Mouse (Mus musculus): ENCODE data around the gene Tjap1.

The Tjap1 gene

DNA sequence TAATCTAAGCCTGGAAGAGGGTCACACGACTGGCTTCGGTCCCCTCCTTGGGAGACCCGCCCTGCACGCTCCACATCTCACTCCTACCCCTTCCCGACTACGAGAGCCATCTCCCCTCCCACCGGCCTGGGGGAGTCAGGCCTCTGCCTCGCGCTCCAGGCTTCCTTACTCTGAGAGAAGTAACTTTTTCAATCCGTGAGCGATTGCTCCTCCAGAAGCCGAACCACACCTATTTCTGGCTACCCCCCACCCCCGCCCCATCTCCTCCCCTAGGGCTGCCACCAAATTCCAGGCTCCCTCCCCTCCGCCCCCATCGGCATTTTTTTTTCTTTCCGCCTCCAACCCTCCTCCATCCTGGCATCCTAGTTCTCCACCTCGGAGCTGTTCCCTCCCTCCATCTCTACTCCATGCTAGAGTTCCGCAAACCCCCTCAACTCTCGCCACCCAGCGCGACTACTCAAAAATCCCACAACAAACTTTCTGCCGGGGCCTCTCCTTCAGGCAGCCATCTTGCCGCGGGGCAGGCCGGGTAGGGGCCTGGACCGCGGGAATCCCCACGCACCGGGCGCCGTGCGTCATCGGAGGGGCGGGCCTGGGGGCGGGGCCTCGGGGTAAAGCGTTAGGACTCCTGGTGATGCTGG is at the start of gene Tjap1:
Gene Tjap1, minus strand, starts transcription at position 544 of the 641 bp plus-strand sequence.
- peak; percentile 79 for DNase-seq

GRCm38 (mm10) chr17:46328723-46329122 is 45.9 kb upstream of the Tjap1 start:
- no peak for DNase-seq

DNA sequence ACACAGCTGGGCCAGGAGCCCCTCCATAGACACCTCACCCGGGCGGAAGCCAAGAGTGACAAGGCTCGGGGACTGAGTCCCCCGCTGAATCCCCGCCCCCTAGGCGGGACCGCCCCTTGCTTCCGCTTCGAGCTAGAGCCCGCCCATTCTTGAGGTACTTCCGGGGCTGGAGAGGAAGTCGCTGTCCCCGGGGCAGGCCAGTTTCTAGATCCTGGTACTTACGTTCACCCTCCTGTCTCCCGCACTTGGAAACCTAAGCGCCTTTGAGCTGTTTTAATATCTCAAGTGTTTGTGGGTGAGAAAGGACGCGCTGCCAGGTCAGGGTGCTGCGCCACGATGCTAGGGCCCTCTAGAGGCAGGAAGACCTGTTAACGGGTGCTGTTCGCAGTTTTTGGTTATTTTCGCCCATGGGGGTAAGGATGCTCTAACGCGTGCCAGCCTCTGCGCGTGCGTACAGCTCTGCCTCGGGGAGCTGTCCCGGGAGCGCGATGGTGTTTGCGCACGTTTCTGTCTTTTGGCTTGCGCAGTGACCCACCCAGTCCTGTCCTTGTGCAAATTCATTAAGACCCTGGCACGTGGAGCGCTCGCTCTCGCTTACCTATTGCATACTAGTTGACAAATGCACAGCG is 45.2 kb upstream of the Tjap1 start, which contains the start of gene Abcc10:
Gene Abcc10, minus strand, starts transcription at position 447 of the 629 bp plus-strand sequence.
- peak; percentile 95 for DNase-seq

- DNase-seq: no peak
These were observed 44.6 kb upstream of the Tjap1 start for GRCm38 (mm10) chr17:46327413-46327905.

- no peak for DNase-seq
These were observed 39.4 kb upstream of the Tjap1 start for GRCm38 (mm10) chr17:46322046-46322823.

GRCm38 (mm10) chr17:46320492-46320891 is 37.7 kb upstream of the Tjap1 start:
- DNase-seq: peak; percentile 42

DNA sequence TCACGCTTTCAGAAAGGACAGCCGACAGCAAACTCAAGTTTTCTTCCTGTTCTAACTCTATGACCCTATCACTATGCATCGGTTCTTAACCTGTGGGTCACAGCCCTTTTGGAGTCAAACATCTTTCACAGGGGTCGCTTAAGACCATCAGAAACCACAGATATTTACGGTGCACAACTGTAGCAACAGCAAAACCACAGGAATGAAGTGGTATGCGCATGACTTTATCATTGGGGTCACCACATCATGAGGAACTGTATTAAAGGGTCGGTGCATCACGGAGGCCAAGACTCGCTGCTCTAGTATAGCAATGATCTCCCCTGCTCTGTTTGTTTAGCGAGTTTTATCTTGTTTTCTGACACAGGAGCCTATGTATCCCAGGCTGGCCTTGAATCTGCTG is 33.0 kb upstream of the Tjap1 start:
- no peak for DNase-seq

- no peak for DNase-seq
These were observed 30.4 kb upstream of the Tjap1 start for GRCm38 (mm10) chr17:46313135-46313715.

- no peak for DNase-seq
These were observed 27.7 kb upstream of the Tjap1 start for GRCm38 (mm10) chr17:46310515-46310914.

GRCm38 (mm10) chr17:46309835-46310234 is 27.0 kb upstream of the Tjap1 start:
- no peak for DNase-seq

GRCm38 (mm10) chr17:46306956-46307355 is 24.1 kb upstream of the Tjap1 start:
- no peak for DNase-seq

GRCm38 (mm10) chr17:46304184-46304583 is 21.4 kb upstream of the Tjap1 start:
- DNase-seq: no peak

GRCm38 (mm10) chr17:46301892-46302291 is 19.1 kb upstream of the Tjap1 start:
- DNase-seq: no peak

GRCm38 (mm10) chr17:46298220-46298913 is 15.5 kb upstream of the Tjap1 start:
- DNase-seq: peak; percentile 73

DNA sequence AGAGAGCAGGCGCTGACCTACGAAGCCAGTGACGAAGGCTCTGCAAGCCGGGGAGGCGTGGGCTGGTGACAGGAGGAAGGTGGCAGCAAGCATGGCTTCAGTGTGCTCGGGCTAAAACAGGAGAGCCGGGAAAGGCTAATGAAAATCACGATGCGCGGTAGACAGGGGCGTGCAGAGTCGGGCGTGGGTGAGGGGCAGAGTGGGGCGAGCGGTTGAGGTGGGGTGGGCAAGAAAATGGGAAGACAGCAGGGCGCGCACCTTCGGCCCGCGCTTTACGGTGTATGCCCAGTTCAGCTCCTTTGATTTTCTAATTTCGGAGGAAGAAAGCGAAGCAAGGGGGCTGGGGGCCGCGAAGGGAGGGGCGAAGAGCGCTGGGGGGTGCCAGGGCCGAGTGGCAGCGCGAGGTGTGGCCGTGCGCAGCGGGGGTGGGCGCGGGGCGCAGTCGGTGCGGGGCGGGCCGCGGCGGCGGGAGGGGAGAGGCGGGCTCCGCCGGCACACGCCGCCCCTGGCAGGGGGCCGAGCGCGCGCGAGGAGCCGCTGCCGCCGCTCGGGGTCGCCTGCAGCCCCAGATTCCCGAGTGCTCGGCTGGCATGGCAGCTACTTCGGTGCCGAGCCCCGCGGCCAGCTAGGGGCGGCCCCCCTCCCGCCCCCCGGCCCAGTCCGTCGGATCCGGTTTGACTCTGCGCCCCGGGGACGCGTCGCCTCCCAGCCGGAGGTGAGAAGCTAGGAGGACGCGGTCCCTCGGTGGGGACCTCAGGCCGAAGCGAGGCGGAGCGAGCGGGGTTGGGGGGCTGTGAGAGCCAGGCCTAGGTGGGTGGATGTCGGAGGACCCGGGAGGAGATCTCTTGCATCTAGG is 14.8 kb upstream of the Tjap1 start, which contains the start of gene Dlk2:
Gene Dlk2, plus strand, starts transcription at position 58 of the 856 bp plus-strand sequence.
- DNase-seq: no peak

DNA sequence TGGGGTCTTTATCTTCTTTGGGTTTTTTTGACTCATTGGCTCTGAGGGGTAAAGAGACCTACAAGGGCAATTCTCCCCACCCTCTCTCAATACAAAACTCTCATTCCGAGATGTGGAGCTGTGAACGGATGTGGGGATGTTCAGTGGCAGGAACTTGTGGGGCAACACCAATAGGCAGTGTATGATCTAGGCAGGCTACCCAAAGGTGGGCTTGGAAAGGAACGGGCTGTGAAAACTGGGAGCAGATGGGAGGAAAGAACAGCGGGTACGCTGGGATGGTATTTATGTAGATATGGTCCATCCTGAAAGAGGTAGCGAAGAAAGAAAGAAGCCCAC is 14.2 kb upstream of the Tjap1 start:
- no peak for DNase-seq

DNA sequence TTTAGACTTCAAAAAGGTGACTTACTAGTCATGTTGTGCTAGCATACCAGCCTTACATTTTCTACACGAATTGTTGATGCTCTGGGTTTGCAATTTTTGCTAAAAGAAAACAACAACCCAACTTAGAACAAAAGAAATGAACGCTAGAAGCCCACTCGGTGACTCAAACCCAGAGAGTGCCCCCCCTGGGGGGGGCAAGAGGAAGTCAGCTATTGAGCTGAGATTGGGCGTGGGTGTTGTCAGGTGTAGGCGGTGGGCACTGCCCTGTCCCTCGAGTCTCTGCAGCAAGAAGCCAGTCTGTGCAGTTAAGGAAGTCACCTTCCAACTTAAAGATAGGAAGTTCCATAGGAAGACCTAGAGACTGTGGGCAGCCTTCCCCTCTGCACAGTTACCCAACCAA is 13.8 kb upstream of the Tjap1 start:
- no peak for DNase-seq

DNA sequence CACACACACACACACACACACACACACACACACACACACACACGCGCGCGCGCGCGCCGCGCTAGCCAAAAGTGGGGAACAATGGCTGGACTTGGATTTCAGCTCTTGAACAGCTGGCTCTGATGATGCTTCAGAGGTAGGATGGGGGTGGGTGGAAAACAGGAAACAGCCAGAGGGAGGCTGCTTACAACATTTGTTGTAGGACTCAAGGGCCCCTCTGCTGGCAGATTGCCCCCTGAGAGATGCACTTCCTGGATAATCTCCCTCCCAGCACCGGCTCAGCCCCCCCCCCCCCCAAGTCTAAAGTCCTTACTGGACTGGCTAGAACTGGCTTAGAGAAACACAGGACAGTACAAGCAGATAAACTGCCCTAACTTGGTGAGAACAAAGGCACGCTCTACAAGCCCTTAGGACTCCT is 4.9 kb upstream of the Tjap1 start:
- DNase-seq: peak; percentile 64

GRCm38 (mm10) chr17:46285407-46285806 is 2.6 kb upstream of the Tjap1 start:
- DNase-seq: no peak

- no peak for DNase-seq
These were observed 1.8 kb upstream of the Tjap1 start for GRCm38 (mm10) chr17:46284653-46285052.

DNA sequence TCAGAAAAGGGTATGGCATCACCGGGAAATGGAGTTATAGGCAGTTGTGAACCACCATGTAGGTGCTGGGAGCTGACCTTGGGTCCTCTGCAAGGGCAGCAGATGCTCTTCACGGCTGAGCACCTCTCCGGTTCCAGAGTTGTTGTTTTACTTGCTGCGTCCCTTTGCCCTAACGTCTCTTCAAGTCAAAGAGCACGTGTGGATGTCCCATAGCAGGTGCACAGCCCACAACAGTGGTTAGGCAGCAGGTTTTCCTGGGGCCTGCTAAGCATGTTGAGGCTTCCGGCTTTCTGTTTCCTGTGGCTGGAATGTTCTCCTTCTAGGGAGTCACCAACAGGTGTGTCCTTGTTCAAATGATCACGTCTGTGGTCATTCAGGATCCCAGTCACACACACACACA is 1.1 kb upstream of the Tjap1 start:
- peak; percentile 66 for DNase-seq

DNA sequence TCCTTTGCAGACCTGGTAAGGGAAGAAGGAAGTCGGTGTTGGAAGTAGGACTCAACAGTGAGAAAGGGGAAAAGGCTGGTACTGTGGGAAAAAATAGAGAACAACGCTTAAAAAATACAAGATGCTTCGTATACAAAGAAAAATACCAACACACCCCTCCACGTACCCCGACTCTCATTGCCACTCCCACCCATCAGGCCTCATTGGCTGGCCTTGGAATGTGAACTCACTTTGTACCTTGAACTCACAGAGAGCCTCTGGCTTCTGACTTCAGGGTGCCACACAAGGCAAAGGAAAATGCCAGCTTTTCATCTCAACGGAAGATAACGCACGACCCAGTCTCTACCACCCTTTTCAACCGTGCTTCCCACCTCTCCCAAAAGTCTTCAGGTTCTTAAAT is 314 bp upstream of the Tjap1 start:
- peak; percentile 63 for DNase-seq

Data from kidney, adult 11 months (tissue).